Mouse (Mus musculus): ENCODE data around the gene Phka2. TPM values are rescaled to one million over a fixed set of nuclear protein-coding genes. Genes with fewer than 3 reads are reported as not detected.

The Phka2 gene
- polyA plus RNA-seq (2015; fragmentation: Nextera tagmentation; extraction: Ambion mirVana): 4.4 and 4.7 TPM in 2 replicates

DNA sequence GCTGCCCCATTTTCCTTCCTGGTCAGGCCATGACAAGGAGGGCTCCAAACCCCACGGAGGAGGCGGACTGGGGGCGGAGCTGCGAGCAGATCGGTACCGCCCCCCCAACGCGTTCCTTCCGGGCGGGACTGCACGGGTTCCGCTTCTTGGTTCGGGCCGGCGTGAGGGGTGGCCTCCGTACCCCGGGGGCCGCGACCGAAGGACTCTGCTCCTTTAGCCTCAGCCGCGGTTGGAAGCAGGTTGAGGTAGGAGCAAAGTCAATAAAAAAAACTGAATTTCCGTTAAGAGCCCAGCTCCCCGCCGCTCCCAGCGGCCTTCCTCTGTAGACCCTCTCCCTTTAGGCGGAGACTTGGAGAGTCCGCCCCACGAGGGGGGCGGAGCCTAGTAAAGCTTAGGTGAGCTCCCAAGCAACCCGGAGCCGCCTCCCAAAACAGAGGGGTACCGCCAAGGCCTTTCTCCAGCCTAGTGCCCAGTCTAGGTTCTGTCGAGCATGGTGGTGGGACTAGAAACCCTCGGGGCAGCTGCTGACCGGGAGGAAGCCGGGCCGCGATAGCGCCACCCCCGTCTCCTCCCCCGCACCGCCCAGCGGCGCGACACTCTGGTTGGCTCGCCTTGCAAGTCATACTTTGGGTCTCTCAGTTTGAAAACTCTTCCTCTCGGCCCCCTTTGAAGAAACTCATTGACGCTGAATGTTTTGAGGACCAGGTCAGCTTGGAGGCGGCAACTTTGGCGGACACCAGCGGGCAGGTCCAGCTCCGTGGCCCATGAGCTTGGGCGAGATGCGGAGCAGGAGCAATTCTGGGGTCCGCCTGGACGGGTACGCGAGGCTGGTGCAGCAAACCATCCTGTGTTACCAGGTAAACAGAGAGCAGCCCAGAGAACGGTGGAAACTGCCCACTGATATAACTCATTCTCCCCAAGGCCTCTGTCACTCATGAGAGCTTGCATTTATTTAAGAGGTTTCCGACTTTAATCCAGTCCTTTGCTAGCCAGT lies at the start of gene Phka2:
TSS of gene Phka2 (plus strand) at position 119 of the 994 bp plus-strand sequence.
- Histone ChIP-seq H3K4me2 (replicated peaks; ENCODE audit: low read depth) (peak within 1 kb of the TSS; percentile 67), H3K27me3 (replicated peaks; ENCODE audit: control insufficient read depth, insufficient read depth, low read length) (no peaks in the 10 kb centered on the region), H3K9ac (ENCODE audit: low read depth, low read length) (peak within 1 kb of the TSS; percentile 54), H3K9me3 (ENCODE audit: control insufficient read depth) (no peaks in the 10 kb centered on the region), H3K4me1 (replicated peaks; ENCODE audit: control insufficient read depth, insufficient read depth, low read length) (no peaks in the 10 kb centered on the region), H3K27ac (ENCODE audit: low read depth, low read length) (peak within 1 kb of the TSS; percentile 71), H3K36me3 (ENCODE audit: control insufficient read depth, insufficient read depth) (no peaks in the 10 kb centered on the region), H3K4me3 (ENCODE audit: low read depth, low read length) (peak within 1 kb of the TSS; percentile 60)
- peak; percentile 27 for TF ChIP-seq CTCF (IDR thresholded peaks at IDR 0.05; ENCODE audit: low read depth)
- 17% methylated on average over 60 of the region's 61 CpGs for WGBS
- ATAC-seq: peak; percentile 99

DNA sequence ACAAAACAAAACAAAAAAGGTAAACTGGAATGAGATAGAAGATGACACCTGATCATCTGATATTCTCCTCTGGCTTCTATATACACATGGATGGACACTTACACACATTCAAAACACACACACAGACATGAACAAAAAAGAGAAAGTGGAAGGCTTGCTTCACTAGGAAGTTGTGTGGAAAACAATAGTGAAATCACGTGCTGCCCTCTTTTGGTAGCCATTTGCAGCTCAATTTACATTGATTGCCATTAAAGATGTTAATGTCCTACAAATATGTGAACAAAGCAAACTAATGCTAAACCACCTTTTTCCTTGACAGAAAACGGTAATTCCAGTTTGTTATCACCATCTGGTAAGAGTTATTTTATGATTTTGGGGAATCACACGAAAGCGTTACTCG lies 46.3 kb upstream of the Phka2 start:
- H3K36me3 ChIP-seq (ENCODE audit: control insufficient read depth, insufficient read depth): no peaks in the 10 kb centered on the region
- TF ChIP-seq CTCF (IDR thresholded peaks at IDR 0.05; ENCODE audit: low read depth): peak; percentile 53
- 67% methylated on average over 5 of the region's 5 CpGs for WGBS
- H3K4me3 ChIP-seq (ENCODE audit: low read depth, low read length): no peak overlapping the region
- no peak overlapping the region for H3K27ac ChIP-seq (ENCODE audit: low read depth, low read length)
- H3K9ac ChIP-seq (ENCODE audit: low read depth, low read length): no peak overlapping the region
- H3K9me3 ChIP-seq (ENCODE audit: control insufficient read depth): no peaks in the 10 kb centered on the region
- no peaks in the 10 kb centered on the region for H3K27me3 ChIP-seq (replicated peaks; ENCODE audit: control insufficient read depth, insufficient read depth, low read length)
- ATAC-seq: no peak
- no peaks in the 10 kb centered on the region for H3K4me1 ChIP-seq (replicated peaks; ENCODE audit: control insufficient read depth, insufficient read depth, low read length)
- H3K4me2 ChIP-seq (replicated peaks; ENCODE audit: low read depth): no peak overlapping the region

DNA sequence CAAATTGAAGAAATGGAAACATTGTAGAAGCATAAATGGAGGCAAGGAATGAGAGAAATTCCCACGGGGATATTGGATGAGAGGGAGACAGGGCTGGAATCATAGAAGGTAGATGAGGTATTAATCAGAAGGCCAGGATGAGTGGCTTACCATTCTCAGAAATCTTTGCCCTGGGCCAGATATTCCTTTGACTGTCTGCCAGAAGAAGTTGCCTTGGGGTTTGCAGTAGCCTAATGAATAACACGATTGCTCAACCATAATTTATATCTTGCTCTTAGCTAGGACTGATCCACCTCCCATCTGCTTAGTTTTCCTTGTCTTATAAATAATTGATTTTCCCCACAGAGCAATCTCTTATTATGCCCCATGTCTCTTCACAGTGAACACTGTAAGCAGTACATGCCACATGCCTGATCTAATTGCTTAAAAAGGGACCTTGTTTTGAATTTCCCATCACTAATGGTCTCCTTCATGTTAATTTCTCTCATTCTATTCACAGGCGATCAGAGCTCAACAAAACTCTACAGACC lies 30.6 kb upstream of the Phka2 start:
- no peak overlapping the region for H3K9ac ChIP-seq (ENCODE audit: low read depth, low read length)
- TF ChIP-seq CTCF (IDR thresholded peaks at IDR 0.05; ENCODE audit: low read depth): no peak
- H3K36me3 ChIP-seq (ENCODE audit: control insufficient read depth, insufficient read depth): no peaks in the 10 kb centered on the region
- ATAC-seq: no peak
- no peaks in the 10 kb centered on the region for H3K27me3 ChIP-seq (replicated peaks; ENCODE audit: control insufficient read depth, insufficient read depth, low read length)
- WGBS: 74% methylated on average over 3 of the region's 3 CpGs
- no peak overlapping the region for H3K4me3 ChIP-seq (ENCODE audit: low read depth, low read length)
- H3K9me3 ChIP-seq (ENCODE audit: control insufficient read depth): no peaks in the 10 kb centered on the region
- no peak overlapping the region for H3K4me2 ChIP-seq (replicated peaks; ENCODE audit: low read depth)
- no peak overlapping the region for H3K27ac ChIP-seq (ENCODE audit: low read depth, low read length)
- no peaks in the 10 kb centered on the region for H3K4me1 ChIP-seq (replicated peaks; ENCODE audit: control insufficient read depth, insufficient read depth, low read length)

DNA sequence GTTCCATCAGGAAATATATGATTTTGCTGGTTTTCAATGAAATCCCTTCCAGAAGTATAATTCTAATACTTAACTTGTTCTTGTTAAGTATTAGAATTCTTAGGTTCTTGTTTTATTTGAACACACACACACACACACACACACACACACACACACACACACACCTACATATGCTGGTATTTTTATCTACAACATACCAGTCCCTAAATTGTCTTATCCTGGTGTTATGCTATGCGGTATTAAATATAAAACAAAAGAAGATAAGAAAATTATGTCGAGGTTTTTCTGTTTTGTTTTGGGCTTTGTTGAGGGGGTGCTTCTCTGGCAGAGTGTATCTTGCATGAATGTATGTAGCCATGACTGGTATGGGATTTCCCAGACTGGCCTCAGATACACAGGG lies 12.2 kb upstream of the Phka2 start:
- no peak overlapping the region for H3K9ac ChIP-seq (ENCODE audit: low read depth, low read length)
- no peaks in the 10 kb centered on the region for H3K4me1 ChIP-seq (replicated peaks; ENCODE audit: control insufficient read depth, insufficient read depth, low read length)
- H3K27me3 ChIP-seq (replicated peaks; ENCODE audit: control insufficient read depth, insufficient read depth, low read length): no peaks in the 10 kb centered on the region
- TF ChIP-seq CTCF (IDR thresholded peaks at IDR 0.05; ENCODE audit: low read depth): no peak
- H3K27ac ChIP-seq (ENCODE audit: low read depth, low read length): no peak overlapping the region
- no peak overlapping the region for H3K4me2 ChIP-seq (replicated peaks; ENCODE audit: low read depth)
- H3K9me3 ChIP-seq (ENCODE audit: control insufficient read depth): no peaks in the 10 kb centered on the region
- WGBS: 75% methylated on average over 2 of the region's 2 CpGs
- H3K36me3 ChIP-seq (ENCODE audit: control insufficient read depth, insufficient read depth): no peaks in the 10 kb centered on the region
- H3K4me3 ChIP-seq (ENCODE audit: low read depth, low read length): no peak overlapping the region
- no peak for ATAC-seq

DNA sequence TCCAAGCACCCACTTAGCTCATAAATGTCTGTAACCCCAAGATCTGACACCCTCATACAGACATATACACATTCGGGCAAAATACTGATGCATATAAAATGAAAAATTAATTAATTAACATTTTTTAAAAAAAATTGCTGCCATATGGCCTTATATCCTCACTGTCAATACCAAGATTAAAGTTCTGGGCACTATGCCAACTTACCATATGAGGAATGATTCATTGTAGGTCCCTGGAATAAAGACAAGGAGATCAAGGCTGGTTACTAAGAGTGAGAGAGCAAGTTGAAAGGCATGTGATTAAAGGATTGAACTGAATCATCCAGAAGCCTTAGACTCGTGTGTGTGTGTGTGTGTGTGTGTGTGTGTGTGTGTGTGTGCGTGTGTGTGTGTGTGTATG lies 7.6 kb upstream of the Phka2 start:
- Histone ChIP-seq H3K36me3 (ENCODE audit: control insufficient read depth, insufficient read depth) (no peaks in the 10 kb centered on the region), H3K4me3 (ENCODE audit: low read depth, low read length) (no peak overlapping the region), H3K4me1 (replicated peaks; ENCODE audit: control insufficient read depth, insufficient read depth, low read length) (no peaks in the 10 kb centered on the region), H3K27ac (ENCODE audit: low read depth, low read length) (no peak overlapping the region), H3K9me3 (ENCODE audit: control insufficient read depth) (no peaks in the 10 kb centered on the region), H3K27me3 (replicated peaks; ENCODE audit: control insufficient read depth, insufficient read depth, low read length) (no peaks in the 10 kb centered on the region), H3K9ac (ENCODE audit: low read depth, low read length) (no peak overlapping the region), H3K4me2 (replicated peaks; ENCODE audit: low read depth) (no peak overlapping the region)
- WGBS: 53% methylated on average over 3 of the region's 3 CpGs
- no peak for ATAC-seq
- TF ChIP-seq CTCF (IDR thresholded peaks at IDR 0.05; ENCODE audit: low read depth): no peak

DNA sequence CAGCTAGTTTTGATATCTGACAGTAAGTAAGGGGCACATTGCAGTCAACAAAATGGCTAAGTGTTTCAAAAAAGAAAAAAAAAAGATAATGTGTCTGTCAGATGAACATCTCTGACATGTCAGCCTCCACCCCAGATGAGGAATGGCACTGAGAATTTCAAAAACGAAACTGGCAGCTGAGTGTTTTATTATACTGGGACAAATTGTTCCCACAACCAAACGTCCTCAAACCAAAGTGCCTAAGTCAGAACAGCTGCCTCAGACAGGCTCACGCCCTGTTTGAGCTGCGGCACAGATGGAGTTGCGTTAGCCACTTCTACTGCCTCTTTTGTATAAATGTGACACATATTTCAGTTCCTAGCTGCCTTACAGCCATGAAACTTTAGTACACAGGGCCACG lies 7.0 kb upstream of the Phka2 start:
- Histone ChIP-seq H3K36me3 (ENCODE audit: control insufficient read depth, insufficient read depth) (no peaks in the 10 kb centered on the region), H3K4me2 (replicated peaks; ENCODE audit: low read depth) (no peak overlapping the region), H3K27me3 (replicated peaks; ENCODE audit: control insufficient read depth, insufficient read depth, low read length) (no peaks in the 10 kb centered on the region), H3K9me3 (ENCODE audit: control insufficient read depth) (no peaks in the 10 kb centered on the region), H3K27ac (ENCODE audit: low read depth, low read length) (no peak overlapping the region), H3K9ac (ENCODE audit: low read depth, low read length) (no peak overlapping the region), H3K4me3 (ENCODE audit: low read depth, low read length) (no peak overlapping the region), H3K4me1 (replicated peaks; ENCODE audit: control insufficient read depth, insufficient read depth, low read length) (no peaks in the 10 kb centered on the region)
- WGBS: 57% methylated on average over 6 of the region's 6 CpGs
- ATAC-seq: no peak
- TF ChIP-seq CTCF (IDR thresholded peaks at IDR 0.05; ENCODE audit: low read depth): no peak
